Mouse (Mus musculus) neural tube, embryonic 14.5 days (tissue): ENCODE results near the gene Kcng3. TPM values are rescaled to one million over a fixed set of nuclear protein-coding genes. Genes with fewer than 3 reads are reported as not detected.

Experiments
- polyA plus RNA-seq: library from polyadenylated mRNA; unstranded; fragments of >200 nt; fragmentation: Nextera tagmentation; extraction: Ambion mirVana; gene quantifications from 2 replicates; pipeline ENCODE4 v1.2.1, GENCODE M21; 2014

The Kcng3 gene
- polyA plus RNA-seq, 1 experiment from 2014 or later = not detected

Other genes with a start within 250 kb of the Kcng3 start
- 205 and 209 TPM in 2 replicates for gene Cox7a2l, start 114.6 kb downstream of the Kcng3 start, polyA plus RNA-seq
- 35.0 and 36.8 TPM in 2 replicates for gene Mta3, start 74.3 kb upstream of the Kcng3 start, polyA plus RNA-seq
- 0.16 TPM in 1 of 2 replicates, not detected in the other for gene Haao, start 216.1 kb upstream of the Kcng3 start, polyA plus RNA-seq